Mouse (Mus musculus) liver, adult 2 months (tissue): ENCODE data around the gene Nmur1.

Source experiments
- CTCF ChIP-seq: fragments of 200-500 bp; IDR thresholded peaks from 2 replicates; pipeline ENCODE4 v1.5.1; 2011; ENCODE audit warnings: low read depth, low read length, control low read depth
- POLR2A ChIP-seq: fragments of 200-500 bp; IDR thresholded peaks from 2 replicates; pipeline ENCODE4 v1.6.1; 2011; ENCODE audit warnings: low read length, control low read depth; ENCODE audit not compliant: insufficient read depth; ENCODE audit errors: extremely low read depth

GRCm38 (mm10) chr1:86447596-86448171 lies 21.7 kb upstream of the Nmur1 start:
- TF ChIP-seq CTCF (no peak), POLR2A (no peak)
